In genomic region chr4:118429215-118429895, GRCm38 (mm10) we compare ENCODE assay signal across 8 mouse cellular contexts. TPM values are rescaled to one million over a fixed set of nuclear protein-coding genes. Genes with fewer than 3 reads are reported as not detected.
DNase-seq lines count a peak whose midpoint lies in the region; ATAC-seq and TF ChIP-seq lines count a peak whose summit lies in the region.

No protein-coding gene starts in this region.

- no peaks in the 10 kb centered on the region for H3K9me3 ChIP-seq in hindbrain, embryonic 10.5 days
- no peaks in the 10 kb centered on the region for H3K9me3 ChIP-seq in hindbrain, embryonic 11.5 days (ENCODE audit: control insufficient read depth, low read length)
- H3K9me3 ChIP-seq in heart, embryonic 16.5 days (replicated peaks; ENCODE audit: control insufficient read depth, low read length) = no peaks in the 10 kb centered on the region
- no peaks in the 10 kb centered on the region for H3K9me3 ChIP-seq in limb, embryonic 12.5 days

- H3K4me1 ChIP-seq in hindbrain, embryonic 10.5 days (replicated peaks) = peaks cover 56% of the 10 kb centered on the region
- H3K4me1 ChIP-seq in hindbrain, embryonic 11.5 days (replicated peaks; ENCODE audit: control insufficient read depth, insufficient read depth, low read length) = peaks cover 4% of the 10 kb centered on the region; the same call in 1 of the 2 replicates
- peaks cover 29% of the 10 kb centered on the region for H3K4me1 ChIP-seq in heart, embryonic 16.5 days (ENCODE audit: control insufficient read depth, insufficient read depth, low read length)
- H3K4me1 ChIP-seq in limb, embryonic 12.5 days (replicated peaks) = peaks cover 29% of the 10 kb centered on the region
- H3K4me1 ChIP-seq in small intestine, adult 2 months (ENCODE audit: control insufficient read depth, insufficient read depth, insufficient read length, low read length) = peaks cover 16% of the 10 kb centered on the region

- no peak overlapping the region for H3K4me2 ChIP-seq in hindbrain, embryonic 11.5 days (replicated peaks; ENCODE audit: low read depth, low read length)
- peak overlapping the region; percentile 97 for H3K4me2 ChIP-seq in heart, embryonic 16.5 days (ENCODE audit: low read depth, low read length)
- H3K4me2 ChIP-seq in limb, embryonic 12.5 days = peak overlapping the region; percentile 88

- TF ChIP-seq CTCF in small intestine, adult 2 months (IDR thresholded peaks at IDR 0.05; ENCODE audit: extremely low read depth, insufficient read length, insufficient replicate concordance, low read depth, low read length) = no peak

- peak; percentile 84; the same call in 1 of the 2 replicates for TF ChIP-seq POLR2A in small intestine, adult 2 months (IDR thresholded peaks at IDR 0.05; ENCODE audit: low read depth, low read length)

- peaks cover 50% of the 10 kb centered on the region for H3K36me3 ChIP-seq in hindbrain, embryonic 10.5 days
- H3K36me3 ChIP-seq in hindbrain, embryonic 11.5 days (ENCODE audit: control insufficient read depth, insufficient read depth, low read length) = 0 out of 2 replicates have a peak, but pooled peaks cover 8% of the 10 kb centered on the region
- peaks cover 41% of the 10 kb centered on the region for H3K36me3 ChIP-seq in heart, embryonic 16.5 days (ENCODE audit: control insufficient read depth, insufficient read depth)
- peaks cover 42% of the 10 kb centered on the region for H3K36me3 ChIP-seq in limb, embryonic 12.5 days
- peaks cover 26% of the 10 kb centered on the region for H3K36me3 ChIP-seq in small intestine, adult 2 months (ENCODE audit: control insufficient read depth, insufficient read depth, low read length)

- no peak for ATAC-seq in hindbrain, embryonic 11.5 days (ENCODE audit: low FRiP score)
- no peak for ATAC-seq in heart, embryonic 16.5 days (replicated peaks; ENCODE audit: extremely low read depth, insufficient read depth, low FRiP score)
- no peak for ATAC-seq in limb, embryonic 12.5 days (ENCODE audit: insufficient number of reproducible peaks, insufficient read depth, low FRiP score, low TSS enrichment, low read depth)
- ATAC-seq in erythroid progenitor cell, adult 5-6 weeks (replicated peaks; ENCODE audit: low FRiP score, poor library complexity, severe bottlenecking) = no peak

- no peaks in the 10 kb centered on the region for H3K27me3 ChIP-seq in hindbrain, embryonic 10.5 days (ENCODE audit: insufficient read depth, poor library complexity, severe bottlenecking)
- H3K27me3 ChIP-seq in hindbrain, embryonic 11.5 days (ENCODE audit: control insufficient read depth, insufficient read depth, low read length) = no peaks in the 10 kb centered on the region
- H3K27me3 ChIP-seq in heart, embryonic 16.5 days (ENCODE audit: control insufficient read depth, insufficient read depth, low read length) = no peaks in the 10 kb centered on the region
- H3K27me3 ChIP-seq in limb, embryonic 12.5 days = no peaks in the 10 kb centered on the region
- H3K27me3 ChIP-seq in small intestine, adult 2 months (ENCODE audit: control insufficient read depth, insufficient read depth, low read length) = no peaks in the 10 kb centered on the region

- peak overlapping the region; percentile 35; the same call in 1 of the 2 replicates for H3K27ac ChIP-seq in hindbrain, embryonic 10.5 days
- no peak overlapping the region for H3K27ac ChIP-seq in hindbrain, embryonic 11.5 days (ENCODE audit: low read depth, low read length)
- peak overlapping the region; percentile 89; the same call in 1 of the 2 replicates for H3K27ac ChIP-seq in heart, embryonic 16.5 days (ENCODE audit: low read length)
- peak overlapping the region; percentile 83; the same call in 1 of the 2 replicates for H3K27ac ChIP-seq in limb, embryonic 12.5 days
- peak overlapping the region; percentile 95 for H3K27ac ChIP-seq in small intestine, adult 2 months (ENCODE audit: insufficient read depth, low read depth, low read length)

- no peak for DNase-seq in hindbrain, embryonic 10.5 days (ENCODE audit: low spot score)
- no peak for DNase-seq in hindbrain, embryonic 11.5 days (ENCODE audit: low spot score)
- DNase-seq in left cerebral cortex, adult 8-10 months (ENCODE audit: low spot score in 2 of 2) = no peak
- no peak for DNase-seq in ovary, postnatal 14 days (ENCODE audit: low spot score)

- H3K4me3 ChIP-seq in hindbrain, embryonic 10.5 days = peak overlapping the region; percentile 76; the same call in 1 of the 2 replicates
- H3K4me3 ChIP-seq in hindbrain, embryonic 11.5 days (ENCODE audit: low read depth, low read length) = no peak overlapping the region
- H3K4me3 ChIP-seq in heart, embryonic 16.5 days (ENCODE audit: low read length) = peak overlapping the region; percentile 91
- H3K4me3 ChIP-seq in limb, embryonic 12.5 days (replicated peaks) = peak overlapping the region; percentile 71
- peak overlapping the region; percentile 92 for H3K4me3 ChIP-seq in small intestine, adult 2 months (ENCODE audit: low read depth, low read length)

- no peak overlapping the region for H3K9ac ChIP-seq in hindbrain, embryonic 11.5 days (ENCODE audit: low read depth, low read length)
- H3K9ac ChIP-seq in heart, embryonic 16.5 days (ENCODE audit: low read length) = peak overlapping the region; percentile 6; the same call in 1 of the 2 replicates
- peak overlapping the region; percentile 65 for H3K9ac ChIP-seq in limb, embryonic 12.5 days (replicated peaks)

- 55% methylated on average over 7 of the region's 7 CpGs for WGBS in hindbrain, embryonic 10.5 days
- WGBS in hindbrain, embryonic 11.5 days = 54% methylated on average over 7 of the region's 7 CpGs
- 48% methylated on average over 7 of the region's 7 CpGs for WGBS in heart, embryonic 16.5 days
- WGBS in limb, embryonic 12.5 days = 42% methylated on average over 7 of the region's 7 CpGs
- 14% methylated on average over 7 of the region's 7 CpGs for WGBS in small intestine, adult 2 months

RNA-seq across cellular contexts. Expression of gene Elovl1, which starts 1.5 kb away (rescaled TPM):
- 49.0 and 51.8 TPM in 2 replicates for polyA plus RNA-seq in hindbrain, embryonic 10.5 days (2016; fragmentation: Nextera tagmentation; extraction: Ambion mirVana)
- 42.1 and 46.8 TPM in 2 replicates for polyA plus RNA-seq in hindbrain, embryonic 11.5 days (2014; fragmentation: Nextera tagmentation; extraction: Ambion mirVana)
- polyA plus RNA-seq in heart, embryonic 16.5 days (2015; fragmentation: Nextera tagmentation; extraction: Ambion mirVana) = 66.5 and 69.4 TPM in 2 replicates
- 37.8 and 44.1 TPM in 2 replicates for polyA plus RNA-seq in limb, embryonic 12.5 days (2016; fragmentation: Nextera tagmentation; extraction: Ambion mirVana)
- polyA plus RNA-seq in small intestine, adult 2 months (2012; rRNA removed) = 128 and 324 TPM in 2 replicates
- 10 to 100 TPM; 16.2 to 26.7 (median 21.1) TPM for total RNA-seq in left cerebral cortex, adult 8-10 months (2022)
- 25.6 and 56.6 TPM in 2 replicates for total RNA-seq in erythroid progenitor cell, adult 5-6 weeks (2015; ENCODE audit: low replicate concordance)
- 33.8 and 46.0 TPM in 2 replicates for total RNA-seq in erythroid progenitor cell, adult 5-6 weeks (2017; ENCODE audit: low replicate concordance)

RNA-seq across cellular contexts. Expression of gene Cdc20, which starts 7.8 kb away (rescaled TPM):
- 330 and 370 TPM in 2 replicates for polyA plus RNA-seq in hindbrain, embryonic 10.5 days (2016; fragmentation: Nextera tagmentation; extraction: Ambion mirVana)
- 236 and 259 TPM in 2 replicates for polyA plus RNA-seq in hindbrain, embryonic 11.5 days (2014; fragmentation: Nextera tagmentation; extraction: Ambion mirVana)
- polyA plus RNA-seq in heart, embryonic 16.5 days (2015; fragmentation: Nextera tagmentation; extraction: Ambion mirVana) = 189 and 195 TPM in 2 replicates
- polyA plus RNA-seq in limb, embryonic 12.5 days (2016; fragmentation: Nextera tagmentation; extraction: Ambion mirVana) = 285 and 296 TPM in 2 replicates
- polyA plus RNA-seq in small intestine, adult 2 months (2012; rRNA removed) = 22.3 and 42.8 TPM in 2 replicates
- total RNA-seq in left cerebral cortex, adult 8-10 months (2022) = 1 to 10 TPM in 3 of 4 experiments, under 1 TPM in 1; 0.82 to 2.2 (median 1.1) TPM
- 127 and 137 TPM in 2 replicates for total RNA-seq in erythroid progenitor cell, adult 5-6 weeks (2015; ENCODE audit: low replicate concordance)
- 157 and 162 TPM in 2 replicates for total RNA-seq in erythroid progenitor cell, adult 5-6 weeks (2017; ENCODE audit: low replicate concordance)

RNA-seq across cellular contexts. Expression of gene Med8, which starts 20.2 kb away (rescaled TPM):
- 163 and 170 TPM in 2 replicates for polyA plus RNA-seq in hindbrain, embryonic 10.5 days (2016; fragmentation: Nextera tagmentation; extraction: Ambion mirVana)
- polyA plus RNA-seq in hindbrain, embryonic 11.5 days (2014; fragmentation: Nextera tagmentation; extraction: Ambion mirVana) = 154 and 158 TPM in 2 replicates
- 67.8 and 70.6 TPM in 2 replicates for polyA plus RNA-seq in heart, embryonic 16.5 days (2015; fragmentation: Nextera tagmentation; extraction: Ambion mirVana)
- polyA plus RNA-seq in limb, embryonic 12.5 days (2016; fragmentation: Nextera tagmentation; extraction: Ambion mirVana) = 116 and 127 TPM in 2 replicates
- 10.7 and 19.5 TPM in 2 replicates for polyA plus RNA-seq in small intestine, adult 2 months (2012; rRNA removed)
- total RNA-seq in left cerebral cortex, adult 8-10 months (2022) = 10 to 100 TPM; 47.8 to 56.5 (median 56.1) TPM
- 62.7 and 72.5 TPM in 2 replicates for total RNA-seq in erythroid progenitor cell, adult 5-6 weeks (2015; ENCODE audit: low replicate concordance)
- 63.6 and 68.4 TPM in 2 replicates for total RNA-seq in erythroid progenitor cell, adult 5-6 weeks (2017; ENCODE audit: low replicate concordance)

RNA-seq across cellular contexts. Expression of gene Szt2, which starts 20.3 kb away (rescaled TPM):
- polyA plus RNA-seq in hindbrain, embryonic 10.5 days (2016; fragmentation: Nextera tagmentation; extraction: Ambion mirVana) = 7.0 and 11.7 TPM in 2 replicates
- polyA plus RNA-seq in hindbrain, embryonic 11.5 days (2014; fragmentation: Nextera tagmentation; extraction: Ambion mirVana) = 9.3 and 12.9 TPM in 2 replicates
- 5.3 and 5.5 TPM in 2 replicates for polyA plus RNA-seq in heart, embryonic 16.5 days (2015; fragmentation: Nextera tagmentation; extraction: Ambion mirVana)
- 11.1 and 11.7 TPM in 2 replicates for polyA plus RNA-seq in limb, embryonic 12.5 days (2016; fragmentation: Nextera tagmentation; extraction: Ambion mirVana)
- polyA plus RNA-seq in small intestine, adult 2 months (2012; rRNA removed) = 18.5 and 35.1 TPM in 2 replicates
- 10 to 100 TPM; 32.2 to 40.1 (median 37.6) TPM for total RNA-seq in left cerebral cortex, adult 8-10 months (2022)
- total RNA-seq in erythroid progenitor cell, adult 5-6 weeks (2015; ENCODE audit: low replicate concordance) = 36.9 and 44.3 TPM in 2 replicates
- total RNA-seq in erythroid progenitor cell, adult 5-6 weeks (2017; ENCODE audit: low replicate concordance) = 18.2 and 33.9 TPM in 2 replicates

RNA-seq across cellular contexts. Expression of gene Mpl, which starts 28.0 kb away (rescaled TPM):
- 1.2 and 1.3 TPM in 2 replicates for polyA plus RNA-seq in hindbrain, embryonic 10.5 days (2016; fragmentation: Nextera tagmentation; extraction: Ambion mirVana)
- 1.3 and 1.5 TPM in 2 replicates for polyA plus RNA-seq in hindbrain, embryonic 11.5 days (2014; fragmentation: Nextera tagmentation; extraction: Ambion mirVana)
- polyA plus RNA-seq in heart, embryonic 16.5 days (2015; fragmentation: Nextera tagmentation; extraction: Ambion mirVana) = 0.88 and 1.2 TPM in 2 replicates
- 0.64 TPM in 2 replicates for polyA plus RNA-seq in limb, embryonic 12.5 days (2016; fragmentation: Nextera tagmentation; extraction: Ambion mirVana)
- polyA plus RNA-seq in small intestine, adult 2 months (2012; rRNA removed) = 0.08 TPM in 1 of 2 replicates, not detected in the other
- total RNA-seq in left cerebral cortex, adult 8-10 months (2022) = under 1 TPM; 0.40 to 0.82 (median 0.59) TPM
- 0.72 and 3.8 TPM in 2 replicates for total RNA-seq in erythroid progenitor cell, adult 5-6 weeks (2015; ENCODE audit: low replicate concordance)
- 0.77 TPM in 1 of 2 replicates, not detected in the other for total RNA-seq in erythroid progenitor cell, adult 5-6 weeks (2017; ENCODE audit: low replicate concordance)
